Mouse (Mus musculus): ENCODE data around the gene Tspan10.

Tspan10 gene

DNA sequence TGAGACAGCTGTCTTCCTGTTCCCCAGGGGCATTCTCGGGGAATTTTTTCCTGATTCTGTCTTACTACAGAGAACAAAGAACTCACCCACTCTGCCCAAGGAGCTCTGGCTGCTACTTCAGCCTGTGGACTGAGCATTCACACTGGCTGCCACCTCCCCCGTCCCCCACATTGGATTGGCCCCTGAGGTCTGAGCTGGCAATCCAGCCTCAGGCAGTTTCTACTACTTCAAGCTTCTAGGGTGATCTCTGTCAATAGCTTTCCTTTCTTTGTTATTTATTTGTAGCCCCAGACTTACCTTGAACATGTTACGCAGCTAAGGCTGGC, 50.4 kb downstream of the Tspan10 start:
- no peak for DNase-seq (ENCODE audit: low spot score in 2 of 2)

DNA sequence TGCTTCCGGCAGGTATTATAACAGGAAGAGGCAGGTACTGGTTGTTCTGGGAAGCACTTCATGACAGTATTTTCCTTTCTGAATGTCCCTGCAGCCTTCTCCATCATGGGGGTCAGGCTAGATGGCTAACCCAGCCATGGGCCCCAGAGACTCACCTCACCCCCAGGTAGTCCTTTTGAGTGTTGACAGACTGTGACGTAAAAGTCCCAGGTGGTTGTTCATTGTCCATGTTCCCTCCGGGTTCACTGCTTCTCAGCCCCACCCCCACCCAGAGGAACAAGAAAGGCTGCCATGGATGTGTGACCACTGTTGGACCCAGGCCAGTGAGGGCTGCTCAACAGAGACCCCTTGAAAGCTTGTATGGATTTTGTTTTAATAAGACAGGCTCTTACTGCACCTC, 50.9 kb downstream of the Tspan10 start:
- no peak for DNase-seq (ENCODE audit: low spot score in 2 of 2)

GRCm38 (mm10) chr11:120493911-120494310, 51.5 kb downstream of the Tspan10 start:
- no peak for DNase-seq (ENCODE audit: low spot score in 2 of 2)

Data from urinary bladder, adult 18-20 months (tissue).